Mouse (Mus musculus) megakaryocyte, embryonic 14.5 days (primary cell): ENCODE results near the gene P2ry10b.

Experiments used
- FLI1 ChIP-seq: IDR thresholded peaks from 2 replicates; pipeline ENCODE4 v1.6.1; 2012; ENCODE audit warnings: low read length, inconsistent platforms, mixed read lengths
- GATA1 ChIP-seq: IDR thresholded peaks from 3 replicates; pipeline ENCODE4 v1.6.1; 2012; ENCODE audit warnings: mixed read lengths, low read length, inconsistent platforms, borderline replicate concordance

DNA sequence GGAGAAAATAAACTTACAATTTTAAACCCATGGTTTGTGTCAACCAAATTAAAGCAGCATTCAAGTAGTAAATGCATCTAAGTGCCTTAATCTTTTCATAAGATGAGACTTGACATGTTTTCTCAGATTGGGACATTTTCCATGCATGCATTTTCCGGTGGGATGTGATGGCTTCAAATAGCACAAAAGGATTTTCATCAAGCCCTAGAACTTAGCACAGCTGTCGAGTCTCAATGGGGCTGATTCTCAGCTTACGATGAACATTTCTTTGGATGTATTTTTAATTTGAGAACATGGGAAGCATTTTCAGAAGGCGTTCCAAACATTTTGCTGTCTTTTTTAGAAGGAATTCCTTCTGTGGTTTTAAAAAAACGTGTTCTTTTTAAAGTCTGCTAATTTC is 1.3 kb downstream of the P2ry10b start:
- TF ChIP-seq GATA1: no peak
- no peak for TF ChIP-seq FLI1
